Comparison of ENCODE assay signal across 8 mouse cellular contexts in the genomic region with DNA sequence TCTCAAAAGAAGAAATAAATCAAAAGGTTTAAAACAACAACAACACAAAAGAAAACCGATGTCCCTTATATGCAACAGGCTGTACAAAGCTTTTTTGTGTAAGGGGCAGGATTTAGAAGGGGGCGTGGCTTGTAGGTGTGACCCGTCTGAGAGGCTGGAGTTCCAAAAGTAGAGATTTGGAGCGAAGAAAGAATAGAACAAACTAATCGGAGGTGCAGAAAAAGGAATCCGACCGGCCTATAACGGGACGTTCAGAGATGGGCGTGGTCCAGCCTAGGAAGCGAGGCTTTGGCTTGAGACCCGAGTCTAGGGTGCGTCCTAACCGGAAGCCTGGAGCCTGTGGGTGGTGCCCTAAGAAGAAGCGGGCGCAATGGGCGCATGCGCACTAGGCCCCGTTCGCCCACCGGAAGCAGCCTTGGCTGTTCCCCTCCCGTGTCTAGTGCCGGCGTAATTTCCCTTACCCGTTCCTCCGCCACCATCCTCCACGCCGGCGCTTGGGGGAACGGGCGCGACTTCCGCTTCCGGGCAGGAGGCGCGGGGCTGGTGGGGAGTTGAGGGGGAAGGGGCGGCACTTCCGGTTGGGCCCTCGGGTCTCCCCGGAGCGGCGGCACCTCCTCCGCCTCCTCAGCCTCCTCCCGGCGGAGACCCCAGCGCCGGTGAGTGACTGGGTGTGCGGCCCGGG. TPM values are rescaled to one million over a fixed set of nuclear protein-coding genes. Genes with fewer than 3 reads are reported as not detected.
DNase-seq lines count a peak whose midpoint lies in the region; ATAC-seq and TF ChIP-seq lines count a peak whose summit lies in the region.

A gene (plus strand): TSS at position 377 of the 682 bp plus-strand sequence.
A gene (plus strand): TSS at position 554 of the 682 bp plus-strand sequence.

- H3K27ac ChIP-seq in embryonic facial prominence, embryonic 13.5 days, result peak within 1 kb of the TSS; percentile 97
- peak within 1 kb of the TSS; percentile 98 for H3K27ac ChIP-seq in heart, adult 2 months
- H3K27ac ChIP-seq in limb, embryonic 13.5 days, result peak within 1 kb of the TSS; percentile 97
- peak within 1 kb of the TSS; percentile 78 for H3K27ac ChIP-seq in midbrain, embryonic 16.5 days (ENCODE audit: low read length)

- TF ChIP-seq POLR2A in heart, adult 2 months (IDR thresholded peaks at IDR 0.05; ENCODE audit: insufficient read depth, low read depth, low read length), result peak; percentile 89

- peaks cover 27% of the 10 kb centered on the region for H3K4me1 ChIP-seq in embryonic facial prominence, embryonic 13.5 days
- H3K4me1 ChIP-seq in heart, adult 2 months (ENCODE audit: control insufficient read depth, insufficient read depth, low read length), result peaks cover 4% of the 10 kb centered on the region; the same call in 1 of the 2 replicates
- peaks cover 21% of the 10 kb centered on the region for H3K4me1 ChIP-seq in limb, embryonic 13.5 days
- H3K4me1 ChIP-seq in midbrain, embryonic 16.5 days (ENCODE audit: control insufficient read depth, insufficient read depth, low read length), result peaks cover 14% of the 10 kb centered on the region

- WGBS in embryonic facial prominence, embryonic 13.5 days, result under 1% methylated on average over 49 of the region's 49 CpGs
- under 1% methylated on average over 49 of the region's 49 CpGs for WGBS in heart, adult 2 months
- under 1% methylated on average over 42 of the region's 49 CpGs for WGBS in limb, embryonic 13.5 days
- under 1% methylated on average over 41 of the region's 49 CpGs for WGBS in midbrain, embryonic 16.5 days

- H3K9me3 ChIP-seq in embryonic facial prominence, embryonic 13.5 days, result no peaks in the 10 kb centered on the region
- H3K9me3 ChIP-seq in limb, embryonic 13.5 days, result no peaks in the 10 kb centered on the region
- H3K9me3 ChIP-seq in midbrain, embryonic 16.5 days (replicated peaks; ENCODE audit: control insufficient read depth, low read length, poor library complexity, severe bottlenecking), result no peaks in the 10 kb centered on the region

- H3K27me3 ChIP-seq in embryonic facial prominence, embryonic 13.5 days, result no peaks in the 10 kb centered on the region
- H3K27me3 ChIP-seq in heart, adult 2 months (ENCODE audit: control insufficient read depth, insufficient read depth, low read length), result no peaks in the 10 kb centered on the region
- H3K27me3 ChIP-seq in limb, embryonic 13.5 days, result no peaks in the 10 kb centered on the region
- H3K27me3 ChIP-seq in midbrain, embryonic 16.5 days (ENCODE audit: control insufficient read depth, insufficient read depth, low read depth, low read length), result no peaks in the 10 kb centered on the region

- no peaks in the 10 kb centered on the region; the same call in 1 of the 2 replicates for H3K79me2 ChIP-seq in heart, adult 2 months (replicated peaks; ENCODE audit: control insufficient read depth, insufficient read depth, low read length)

- no peak for TF ChIP-seq CTCF in heart, adult 2 months (IDR thresholded peaks at IDR 0.05)

- peak; percentile 51; the same call in 1 of the 2 replicates for TF ChIP-seq EP300 in heart, adult 2 months (IDR thresholded peaks at IDR 0.05; ENCODE audit: insufficient read depth, low read depth, low read length)

- H3K4me2 ChIP-seq in embryonic facial prominence, embryonic 13.5 days, result peak within 1 kb of the TSS; percentile 84
- peak within 1 kb of the TSS; percentile 91 for H3K4me2 ChIP-seq in limb, embryonic 13.5 days (replicated peaks)
- H3K4me2 ChIP-seq in midbrain, embryonic 16.5 days (ENCODE audit: low read length), result peak within 1 kb of the TSS; percentile 84

- peak; percentile 84 for ATAC-seq in embryonic facial prominence, embryonic 13.5 days (ENCODE audit: insufficient number of reproducible peaks, insufficient read depth, low FRiP score, low TSS enrichment, low read depth)
- ATAC-seq in limb, embryonic 13.5 days (ENCODE audit: low FRiP score, low read depth), result peak; percentile 90
- peak; percentile 92 for ATAC-seq in midbrain, embryonic 16.5 days

- H3K9ac ChIP-seq in embryonic facial prominence, embryonic 13.5 days, result peak within 1 kb of the TSS; percentile 97
- peak within 1 kb of the TSS; percentile 85 for H3K9ac ChIP-seq in heart, adult 2 months (ENCODE audit: low read depth, low read length)
- peak within 1 kb of the TSS; percentile 97 for H3K9ac ChIP-seq in limb, embryonic 13.5 days
- peak within 1 kb of the TSS; percentile 79 for H3K9ac ChIP-seq in midbrain, embryonic 16.5 days (ENCODE audit: low read depth, low read length)

- DNase-seq in 3134 (ENCODE audit: extremely low read depth, insufficient read length, low spot score), result peak; percentile 99
- DNase-seq in adrenal gland, postnatal 36 days, result peak; percentile 99 to 100
- DNase-seq in heart, adult 2 months, result peak; percentile 98 to 100
- peak; percentile 99 for DNase-seq in kidney, adult 8-10 months
- DNase-seq in spleen, postnatal 10 days (ENCODE audit: low spot score in 2 of 2), result peak; percentile 96 to 97

- H3K4me3 ChIP-seq in embryonic facial prominence, embryonic 13.5 days, result peak within 1 kb of the TSS; percentile 79
- peak within 1 kb of the TSS; percentile 87 for H3K4me3 ChIP-seq in heart, adult 2 months
- H3K4me3 ChIP-seq in limb, embryonic 13.5 days, result peak within 1 kb of the TSS; percentile 85
- peak within 1 kb of the TSS; percentile 56 for H3K4me3 ChIP-seq in midbrain, embryonic 16.5 days (ENCODE audit: low read depth, low read length)

- peaks cover 43% of the 10 kb centered on the region for H3K36me3 ChIP-seq in embryonic facial prominence, embryonic 13.5 days
- no peaks in the 10 kb centered on the region for H3K36me3 ChIP-seq in heart, adult 2 months (ENCODE audit: control insufficient read depth, insufficient read depth, low read length)
- peaks cover 52% of the 10 kb centered on the region for H3K36me3 ChIP-seq in limb, embryonic 13.5 days
- no peaks in the 10 kb centered on the region; the same call in 1 of the 2 replicates for H3K36me3 ChIP-seq in midbrain, embryonic 16.5 days (ENCODE audit: control insufficient read depth, insufficient read depth, low read length)

- intact Hi-C loops in heart, adult 2 months (cut with DNase I), result loop anchor here (2.0 to 10.0 kb wide), 2 partner anchors 19 to 365 kb away; a partner anchor contains a TSS

RNA-seq across cellular contexts. Expression of the first gene that starts in this region (rescaled TPM):
- 10 to 100 TPM; 22.1 to 24.1 TPM for total RNA-seq in adrenal gland, postnatal 36 days (2021)
- 7.7 and 7.9 TPM in 2 replicates for polyA plus RNA-seq in embryonic facial prominence, embryonic 13.5 days (2015; fragmentation: Nextera tagmentation; extraction: Ambion mirVana)
- 10 to 100 TPM; 13.8 to 13.9 TPM for total RNA-seq in heart, adult 2 months (2021)
- polyA plus RNA-seq in heart, adult 2 months (2012; rRNA removed), result 13.5 and 16.9 TPM in 2 replicates
- polyA plus RNA-seq in limb, embryonic 13.5 days (2015; fragmentation: Nextera tagmentation; extraction: Ambion mirVana), result 6.0 and 8.1 TPM in 2 replicates
- 6.6 and 7.2 TPM in 2 replicates for polyA plus RNA-seq in midbrain, embryonic 16.5 days (2015; fragmentation: Nextera tagmentation; extraction: Ambion mirVana)

RNA-seq across cellular contexts. Expression of the second gene that starts in this region (rescaled TPM):
- 1 to 10 TPM in 1 of 2 experiments, under 1 TPM in 1; 0.96 to 1.4 TPM for total RNA-seq in adrenal gland, postnatal 36 days (2021)
- polyA plus RNA-seq in embryonic facial prominence, embryonic 13.5 days (2015; fragmentation: Nextera tagmentation; extraction: Ambion mirVana), result 46.1 and 55.4 TPM in 2 replicates
- under 1 TPM in 1 of 2 experiments, not detected in 1; 0.25 TPM for total RNA-seq in heart, adult 2 months (2021)
- polyA plus RNA-seq in heart, adult 2 months (2012; rRNA removed), result 0.53 TPM in 1 of 2 replicates, not detected in the other
- 44.9 and 47.8 TPM in 2 replicates for polyA plus RNA-seq in limb, embryonic 13.5 days (2015; fragmentation: Nextera tagmentation; extraction: Ambion mirVana)
- polyA plus RNA-seq in midbrain, embryonic 16.5 days (2015; fragmentation: Nextera tagmentation; extraction: Ambion mirVana), result 70.0 and 73.1 TPM in 2 replicates

Comparison
In these comparisons a context has a peak if more than half of its experiments do, and no peak if none do; other contexts are left out.
1. Peak in every context shown above with its lines: DNase-seq, ATAC-seq, H3K4me3 ChIP-seq and H3K27ac ChIP-seq.
2. RNA of the second gene that starts in this region (polyA plus RNA-seq): 70.0 to 73.1 TPM in midbrain, embryonic 16.5 days, 46.1 to 55.4 TPM in embryonic facial prominence, embryonic 13.5 days and 44.9 to 47.8 TPM in limb, embryonic 13.5 days; 0.53 TPM in heart, adult 2 months; every median in the first group is over 10 times any median in the second.